22 mouse cellular contexts compared by ENCODE assay signal in genomic region chr5:91626823-91627222, GRCm38 (mm10).
A peak's percentile ranks its signal among the peaks of the same experiment; 100 is the strongest.
DNase-seq lines count a peak whose midpoint lies in the region; ATAC-seq and TF ChIP-seq lines count a peak whose summit lies in the region.
"Had no signal": no experiment of that assay in that cellular context is flagged by ENCODE, and none has a peak within 500 bp of the region (broad histone marks: within the 10 kb centered on the region; RNA-seq: fewer than 3 reads in every experiment).

No protein-coding gene starts in this region.

- no peak for ATAC-seq in forebrain, embryonic 14.5 days
- no peak; the same call in 1 of the 2 replicates for ATAC-seq in forebrain, embryonic 13.5 days
- ATAC-seq in forebrain, embryonic 16.5 days = peak; percentile 79
- ATAC-seq in forebrain, embryonic 11.5 days (replicated peaks; ENCODE audit: low FRiP score) = no peak
- ATAC-seq: activated CD4-positive, CD25-positive, alpha-beta regulatory T cell, adult 4 months; CD4-positive, CD25-positive, alpha-beta regulatory T cell, adult 4 months; Patski had no signal

- no peaks in the 10 kb centered on the region for H3K27me3 ChIP-seq in forebrain, embryonic 14.5 days (replicated peaks; ENCODE audit: control insufficient read depth, insufficient read depth, low read length)
- H3K27me3 ChIP-seq in forebrain, embryonic 13.5 days = no peaks in the 10 kb centered on the region
- no peaks in the 10 kb centered on the region for H3K27me3 ChIP-seq in forebrain, embryonic 16.5 days (replicated peaks; ENCODE audit: control insufficient read depth, insufficient read depth, low read length)
- H3K27me3 ChIP-seq in forebrain, embryonic 11.5 days (ENCODE audit: control insufficient read depth, insufficient read depth, low read length) = no peaks in the 10 kb centered on the region
- H3K27me3 ChIP-seq: CH12.LX; embryonic facial prominence, embryonic 12.5 days; Patski had no signal

- no peak overlapping the region for H3K4me3 ChIP-seq in forebrain, embryonic 14.5 days (ENCODE audit: low read depth, low read length)
- no peak overlapping the region for H3K4me3 ChIP-seq in forebrain, embryonic 13.5 days
- no peak overlapping the region for H3K4me3 ChIP-seq in forebrain, embryonic 16.5 days (replicated peaks; ENCODE audit: low read length)
- H3K4me3 ChIP-seq in forebrain, embryonic 11.5 days (ENCODE audit: low read depth, low read length) = no peak overlapping the region
- H3K4me3 ChIP-seq: embryonic facial prominence, embryonic 10.5 days; embryonic facial prominence, embryonic 12.5 days had no signal

- H3K36me3 ChIP-seq in forebrain, embryonic 14.5 days (ENCODE audit: control insufficient read depth, insufficient read depth, low read length) = no peaks in the 10 kb centered on the region
- no peaks in the 10 kb centered on the region for H3K36me3 ChIP-seq in forebrain, embryonic 13.5 days (ENCODE audit: poor library complexity, severe bottlenecking)
- H3K36me3 ChIP-seq in forebrain, embryonic 16.5 days (ENCODE audit: control insufficient read depth, insufficient read depth) = no peaks in the 10 kb centered on the region
- no peaks in the 10 kb centered on the region for H3K36me3 ChIP-seq in forebrain, embryonic 11.5 days (ENCODE audit: control insufficient read depth, insufficient read depth, low read length)
- H3K36me3 ChIP-seq: embryonic facial prominence, embryonic 10.5 days; embryonic facial prominence, embryonic 12.5 days had no signal

- no peak for TF ChIP-seq POLR2A in brain, embryonic 14.5 days (IDR thresholded peaks at IDR 0.05; ENCODE audit: borderline replicate concordance, extremely low read depth, insufficient read depth, insufficient read length, poor library complexity, severe bottlenecking)

- no peak for TF ChIP-seq CTCF in brain, embryonic 14.5 days (IDR thresholded peaks at IDR 0.05; ENCODE audit: borderline replicate concordance, extremely low read depth, insufficient read depth, insufficient read length)

- H3K27ac ChIP-seq in forebrain, embryonic 14.5 days (ENCODE audit: low read depth, low read length) = no peak overlapping the region
- H3K27ac ChIP-seq in forebrain, embryonic 13.5 days = no peak overlapping the region
- H3K27ac ChIP-seq in forebrain, embryonic 16.5 days (ENCODE audit: low read length) = no peak overlapping the region
- no peak overlapping the region for H3K27ac ChIP-seq in forebrain, embryonic 11.5 days (ENCODE audit: low read depth, low read length)
- H3K27ac ChIP-seq: embryonic facial prominence, embryonic 10.5 days; embryonic facial prominence, embryonic 12.5 days had no signal

- no peaks in the 10 kb centered on the region for H3K4me1 ChIP-seq in forebrain, embryonic 14.5 days (ENCODE audit: control insufficient read depth, insufficient read depth, low read length)
- no peaks in the 10 kb centered on the region for H3K4me1 ChIP-seq in forebrain, embryonic 13.5 days
- H3K4me1 ChIP-seq in forebrain, embryonic 16.5 days (replicated peaks; ENCODE audit: control insufficient read depth, insufficient read depth, low read length) = no peaks in the 10 kb centered on the region
- H3K4me1 ChIP-seq in forebrain, embryonic 11.5 days (replicated peaks; ENCODE audit: control insufficient read depth, insufficient read depth, low read length) = no peaks in the 10 kb centered on the region
- H3K4me1 ChIP-seq: embryonic facial prominence, embryonic 10.5 days; embryonic facial prominence, embryonic 12.5 days had no signal

- no peak overlapping the region for H3K4me2 ChIP-seq in forebrain, embryonic 14.5 days (ENCODE audit: low read length)
- H3K4me2 ChIP-seq in forebrain, embryonic 13.5 days = no peak overlapping the region
- no peak overlapping the region for H3K4me2 ChIP-seq in forebrain, embryonic 16.5 days (ENCODE audit: low read length)
- no peak overlapping the region for H3K4me2 ChIP-seq in forebrain, embryonic 11.5 days (ENCODE audit: low read depth, low read length, severe bottlenecking)
- H3K4me2 ChIP-seq: embryonic facial prominence, embryonic 12.5 days had no signal

- H3K9me3 ChIP-seq in forebrain, embryonic 14.5 days (replicated peaks; ENCODE audit: control insufficient read depth, low read length) = no peaks in the 10 kb centered on the region
- H3K9me3 ChIP-seq in forebrain, embryonic 13.5 days (replicated peaks) = no peaks in the 10 kb centered on the region
- no peaks in the 10 kb centered on the region for H3K9me3 ChIP-seq in forebrain, embryonic 16.5 days (ENCODE audit: control insufficient read depth, low read length)
- no peaks in the 10 kb centered on the region for H3K9me3 ChIP-seq in forebrain, embryonic 11.5 days (ENCODE audit: control insufficient read depth, low read length)
- H3K9me3 ChIP-seq: embryonic facial prominence, embryonic 10.5 days; embryonic facial prominence, embryonic 12.5 days; G1E had no signal

- peak; percentile 10 for DNase-seq in forebrain, embryonic 14.5 days (ENCODE audit: low spot score)
- no peak for DNase-seq in forebrain, embryonic 11.5 days (ENCODE audit: low spot score)
- DNase-seq in heart, adult 11 months = peak; percentile 53
- no peak for DNase-seq in heart, postnatal 4 days
- peak; percentile 30 for DNase-seq in brain, embryonic 14.5 days (ENCODE audit: low read depth)
- DNase-seq: adrenal gland, adult 8-10 months; adrenal gland, postnatal 14 days; B cell, adult 2 months; cerebellum, adult 11-12 months; cerebellum, adult 2 months; cerebellum, adult 9-10 months; cerebellum, postnatal 10 days; cerebellum, postnatal 25 days had no signal

- WGBS in forebrain, embryonic 14.5 days = 87% methylated on average over 7 of the region's 7 CpGs
- WGBS in forebrain, embryonic 13.5 days = 96% methylated on average over 7 of the region's 7 CpGs
- 61% methylated on average over 7 of the region's 7 CpGs for WGBS in forebrain, embryonic 16.5 days
- 92% methylated on average over 7 of the region's 7 CpGs for WGBS in forebrain, embryonic 11.5 days

- no peak overlapping the region for H3K9ac ChIP-seq in forebrain, embryonic 14.5 days (ENCODE audit: low read length)
- H3K9ac ChIP-seq in forebrain, embryonic 13.5 days = no peak overlapping the region
- H3K9ac ChIP-seq in forebrain, embryonic 16.5 days (replicated peaks; ENCODE audit: low read depth, low read length) = no peak overlapping the region
- H3K9ac ChIP-seq in forebrain, embryonic 11.5 days (ENCODE audit: low read length) = no peak overlapping the region
- H3K9ac ChIP-seq: embryonic facial prominence, embryonic 12.5 days had no signal

Comparison
In these comparisons a context has a peak if more than half of its experiments do, and no peak if none do; other contexts are left out.
1. DNase-seq: peak in forebrain, embryonic 14.5 days (single experiment), heart, adult 11 months (single experiment) and brain, embryonic 14.5 days (single experiment); none in forebrain, embryonic 11.5 days (single experiment) and heart, postnatal 4 days (single experiment).